Mouse (Mus musculus) forebrain, embryonic 11.5 days (tissue): ENCODE results near the gene Pias4. TPM values are rescaled to one million over a fixed set of nuclear protein-coding genes. Genes with fewer than 3 reads are reported as not detected.

Experiments
- ATAC-seq: fragments of 200-750 bp; cut with Nextera tagmentation; replicated peaks from 2 replicates; pipeline ENCODE4 v1.8.0; 2017; ENCODE audit warnings: moderate TSS enrichment; ENCODE audit not compliant: low FRiP score
- DNase-seq: peaks from one replicate; pipeline ENCODE4 v3.0.0-alpha.2; 2017; ENCODE audit warnings: low spot score
- H3K27ac ChIP-seq: fragments of 300-500 bp; sonication (generic); 2 replicates; pipeline ENCODE4 v1.5.1; 2014; ENCODE audit warnings: low read depth, low read length
- H3K27me3 ChIP-seq: fragments of 300-500 bp; sonication (generic); 2 replicates; pipeline ENCODE4 v1.6.1; 2014; ENCODE audit warnings: mild to moderate bottlenecking, low read length, mixed read lengths; ENCODE audit not compliant: control insufficient read depth, insufficient read depth
- H3K36me3 ChIP-seq: fragments of 300-500 bp; sonication (generic); 2 replicates; pipeline ENCODE4 v1.6.1; 2014; ENCODE audit warnings: mild to moderate bottlenecking, low read length, moderate library complexity, mixed read lengths; ENCODE audit not compliant: control insufficient read depth, insufficient read depth
- H3K4me1 ChIP-seq: fragments of 300-500 bp; sonication (generic); replicated peaks from 2 replicates; pipeline ENCODE4 v1.6.1; 2014; ENCODE audit warnings: low read length, mixed read lengths; ENCODE audit not compliant: control insufficient read depth, insufficient read depth
- H3K4me2 ChIP-seq: fragments of 300-500 bp; sonication (generic); 2 replicates; pipeline ENCODE4 v1.6.1; 2014; ENCODE audit warnings: low read depth, mild to moderate bottlenecking, low read length, moderate library complexity, mixed read lengths; ENCODE audit not compliant: severe bottlenecking
- H3K4me3 ChIP-seq: fragments of 300-500 bp; sonication (generic); 2 replicates; pipeline ENCODE4 v1.5.1; 2014; ENCODE audit warnings: low read depth, low read length
- H3K9ac ChIP-seq: fragments of 300-500 bp; sonication (generic); 2 replicates; pipeline ENCODE4 v1.6.1; 2014; ENCODE audit warnings: low read length
- H3K9me3 ChIP-seq: fragments of 300-500 bp; sonication (generic); 2 replicates; pipeline ENCODE4 v1.6.1; 2016; ENCODE audit warnings: low read length, mixed read lengths; ENCODE audit not compliant: control insufficient read depth
- WGBS: fragments of 180-500 bp; shearing (Covaris S2); extraction: QIAGEN DNeasy Blood & Tissue Kit; methylation state at CpG from one replicate; pipeline ENCODE4 v1.1.7; 2014; 5-methylcytosine and 5-hydroxymethylcytosine counted together
- polyA plus RNA-seq: library from polyadenylated mRNA; unstranded; fragments of >200 nt; fragmentation: Nextera tagmentation; extraction: Ambion mirVana; gene quantifications from 2 replicates; pipeline ENCODE4 v1.2.1, GENCODE M21; 2014

The Pias4 gene
- polyA plus RNA-seq, 1 experiment from 2014 or later: 54.0 TPM

GRCm38 (mm10) chr10:81151261-81151660 lies 16.5 kb downstream of the Pias4 start:
- DNase-seq (no peak), ATAC-seq (no peak)
- Histone ChIP-seq H3K4me1 (no peaks in the 10 kb centered on the region), H3K36me3 (peaks cover 17% of the 10 kb centered on the region), H3K4me3 (no peak overlapping the region), H3K9me3 (no peaks in the 10 kb centered on the region), H3K4me2 (no peak overlapping the region), H3K27me3 (no peaks in the 10 kb centered on the region), H3K9ac (no peak overlapping the region), H3K27ac (no peak overlapping the region)
- WGBS: 82% methylated on average over 6 of the region's 6 CpGs

GRCm38 (mm10) chr10:81146296-81146695 lies 21.4 kb downstream of the Pias4 start:
- ATAC-seq (no peak), DNase-seq (no peak)
- peaks cover 15% of the 10 kb centered on the region for H3K36me3 ChIP-seq
- no peak overlapping the region for H3K9ac ChIP-seq
- no peaks in the 10 kb centered on the region for H3K4me1 ChIP-seq
- no peak overlapping the region for H3K27ac ChIP-seq
- H3K4me3 ChIP-seq: no peak overlapping the region
- WGBS: 89% methylated on average over 4 of the region's 4 CpGs
- no peaks in the 10 kb centered on the region for H3K27me3 ChIP-seq
- H3K9me3 ChIP-seq: no peaks in the 10 kb centered on the region
- no peak overlapping the region for H3K4me2 ChIP-seq

GRCm38 (mm10) chr10:81145778-81146177 lies 21.9 kb downstream of the Pias4 start:
- no peak overlapping the region for H3K4me3 ChIP-seq
- no peak overlapping the region for H3K4me2 ChIP-seq
- DNase-seq: no peak
- H3K27ac ChIP-seq: no peak overlapping the region
- WGBS: 85% methylated on average over 7 of the region's 7 CpGs
- no peak for ATAC-seq
- peaks cover 15% of the 10 kb centered on the region for H3K36me3 ChIP-seq
- no peaks in the 10 kb centered on the region for H3K27me3 ChIP-seq
- H3K9ac ChIP-seq: no peak overlapping the region
- H3K4me1 ChIP-seq: no peaks in the 10 kb centered on the region; the same call in 1 of the 2 replicates
- H3K9me3 ChIP-seq: no peaks in the 10 kb centered on the region

GRCm38 (mm10) chr10:81145307-81145706 lies 22.4 kb downstream of the Pias4 start:
- Histone ChIP-seq H3K9me3 (no peaks in the 10 kb centered on the region), H3K4me1 (peaks cover 2% of the 10 kb centered on the region; the same call in 1 of the 2 replicates), H3K27me3 (no peaks in the 10 kb centered on the region), H3K4me2 (no peak overlapping the region), H3K9ac (no peak overlapping the region), H3K4me3 (no peak overlapping the region), H3K36me3 (peaks cover 15% of the 10 kb centered on the region), H3K27ac (no peak overlapping the region)
- no peak for ATAC-seq
- DNase-seq: no peak
- 98% methylated on average over 6 of the region's 6 CpGs for WGBS

DNA sequence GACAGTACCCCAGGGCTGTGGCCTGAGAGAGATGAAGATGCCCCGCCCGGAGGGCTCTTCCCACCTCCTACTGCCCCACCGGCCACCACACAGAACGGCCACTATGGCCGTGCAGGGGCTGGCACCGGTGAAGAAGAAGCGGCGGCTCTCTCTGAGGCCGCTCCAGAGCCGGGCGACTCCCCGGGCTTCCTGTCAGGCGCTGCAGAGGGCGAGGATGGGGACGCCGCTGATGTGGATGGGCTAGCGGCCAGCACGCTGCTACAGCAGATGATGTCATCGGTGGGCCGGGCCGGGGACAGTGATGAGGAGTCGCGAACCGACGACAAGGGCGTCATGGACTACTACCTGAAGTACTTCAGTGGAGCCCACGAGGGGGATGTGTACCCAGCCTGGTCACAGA lies 23.1 kb downstream of the Pias4 start:
- Histone ChIP-seq H3K9ac (no peak overlapping the region), H3K4me3 (no peak overlapping the region), H3K27me3 (no peaks in the 10 kb centered on the region), H3K9me3 (no peaks in the 10 kb centered on the region), H3K4me1 (peaks cover 5% of the 10 kb centered on the region; the same call in 1 of the 2 replicates), H3K27ac (no peak overlapping the region), H3K36me3 (peaks cover 15% of the 10 kb centered on the region), H3K4me2 (no peak overlapping the region)
- 94% methylated on average over 27 of the region's 27 CpGs for WGBS
- ATAC-seq (no peak), DNase-seq (no peak)

DNA sequence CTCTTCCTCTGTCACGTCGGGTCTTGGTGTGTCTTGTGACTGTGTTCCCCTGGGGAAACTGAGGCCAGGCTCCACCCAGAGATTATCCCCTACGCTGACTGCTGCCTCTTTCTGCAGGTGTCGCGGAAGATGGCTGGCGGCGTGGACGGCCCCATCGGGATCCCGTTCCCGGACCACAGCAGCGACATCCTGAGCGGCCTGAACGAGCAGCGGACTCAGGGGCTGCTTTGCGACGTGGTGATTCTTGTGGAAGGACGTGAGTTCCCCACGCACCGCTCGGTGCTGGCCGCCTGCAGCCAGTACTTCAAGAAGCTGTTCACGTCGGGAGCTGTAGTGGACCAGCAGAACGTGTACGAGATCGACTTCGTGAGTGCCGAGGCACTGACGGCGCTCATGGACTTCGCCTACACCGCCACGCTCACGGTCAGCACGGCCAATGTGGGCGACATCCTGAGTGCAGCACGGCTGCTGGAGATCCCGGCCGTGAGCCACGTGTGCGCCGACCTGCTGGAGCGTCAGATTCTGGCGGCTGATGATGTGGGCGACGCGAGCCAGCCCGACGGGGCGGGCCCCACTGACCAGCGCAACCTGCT lies 23.8 kb downstream of the Pias4 start:
- H3K27ac ChIP-seq: no peak overlapping the region
- no peaks in the 10 kb centered on the region for H3K9me3 ChIP-seq
- no peak overlapping the region for H3K4me3 ChIP-seq
- DNase-seq: no peak
- H3K36me3 ChIP-seq: peaks cover 15% of the 10 kb centered on the region
- no peak overlapping the region for H3K9ac ChIP-seq
- WGBS: 96% methylated on average over 52 of the region's 52 CpGs
- ATAC-seq: no peak
- H3K4me1 ChIP-seq: peaks cover 10% of the 10 kb centered on the region
- H3K27me3 ChIP-seq: no peaks in the 10 kb centered on the region
- H3K4me2 ChIP-seq: no peak overlapping the region

- no peak overlapping the region for H3K9ac ChIP-seq
These were observed 24.5 kb downstream of the Pias4 start for GRCm38 (mm10) chr10:81143157-81143633.

DNA sequence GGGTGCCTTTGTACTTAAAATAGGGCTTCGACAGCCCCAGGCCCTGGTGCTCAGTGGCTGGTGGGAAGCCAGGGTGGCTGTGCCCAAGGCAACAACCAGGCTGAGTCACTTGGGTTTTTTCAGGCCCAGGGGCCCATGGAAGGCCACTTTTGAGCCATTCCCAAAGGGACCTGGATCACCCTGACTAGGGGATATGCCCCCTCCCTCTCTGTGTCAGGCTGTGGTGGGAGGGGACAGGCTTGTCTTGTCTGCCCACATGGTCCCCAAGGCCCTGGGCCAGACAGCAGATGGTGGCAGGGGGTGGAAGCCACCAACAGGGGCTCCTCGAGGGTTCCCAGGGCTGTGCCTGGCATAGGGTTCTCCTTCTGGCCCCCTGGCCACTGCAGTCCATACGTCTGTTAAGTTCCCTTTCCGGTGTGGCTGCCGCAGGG lies 25.2 kb downstream of the Pias4 start:
- Histone ChIP-seq H3K9ac (no peak overlapping the region), H3K4me2 (no peak overlapping the region), H3K36me3 (peaks cover 9% of the 10 kb centered on the region), H3K27ac (no peak overlapping the region), H3K4me3 (no peak overlapping the region), H3K9me3 (no peaks in the 10 kb centered on the region), H3K4me1 (peaks cover 15% of the 10 kb centered on the region), H3K27me3 (no peaks in the 10 kb centered on the region)
- WGBS: 91% methylated on average over 5 of the region's 5 CpGs
- ATAC-seq: no peak
- DNase-seq: no peak

More at GRCm38 (mm10) chr10:81143157-81143633, 24.5 kb downstream of the Pias4 start:
- 99% methylated on average over 7 of the region's 7 CpGs for WGBS
- H3K4me2 ChIP-seq: no peak overlapping the region
- DNase-seq (no peak), ATAC-seq (no peak)
- no peak overlapping the region for H3K4me3 ChIP-seq
- H3K9me3 ChIP-seq: no peaks in the 10 kb centered on the region
- no peaks in the 10 kb centered on the region for H3K27me3 ChIP-seq
- H3K27ac ChIP-seq: no peak overlapping the region
- H3K36me3 ChIP-seq: peaks cover 15% of the 10 kb centered on the region
- peaks cover 15% of the 10 kb centered on the region for H3K4me1 ChIP-seq
